Mouse (Mus musculus) cerebellum, postnatal 14 days (tissue): ENCODE data around the gene Celf2.

Experiments
- DNase-seq, 2 experiments: peaks; one replicate each; pipeline ENCODE4 v3.0.0; 2021; ENCODE audit warnings: mixed read lengths in 2 of 2

Celf2 gene

GRCm38 (mm10) chr2:6538031-6538430, 971.3 kb downstream of the Celf2 start:
- DNase-seq = no peak

- no peak for DNase-seq
Observed at GRCm38 (mm10) chr2:6537326-6537725, 972.0 kb downstream of the Celf2 start.

GRCm38 (mm10) chr2:6536372-6536771, 973.0 kb downstream of the Celf2 start:
- no peak for DNase-seq

- no peak for DNase-seq
Observed at GRCm38 (mm10) chr2:6532341-6532740, 977.0 kb downstream of the Celf2 start.

GRCm38 (mm10) chr2:6528076-6528475, 981.3 kb downstream of the Celf2 start:
- DNase-seq = no peak

GRCm38 (mm10) chr2:6526825-6527224, 982.5 kb downstream of the Celf2 start:
- DNase-seq = no peak

- no peak for DNase-seq
Observed at GRCm38 (mm10) chr2:6526311-6526710, 983.1 kb downstream of the Celf2 start.

GRCm38 (mm10) chr2:6523924-6524300, 985.5 kb downstream of the Celf2 start:
- no peak for DNase-seq

GRCm38 (mm10) chr2:6523261-6523923, 986.0 kb downstream of the Celf2 start:
- no peak for DNase-seq

GRCm38 (mm10) chr2:6522411-6522810, 987.0 kb downstream of the Celf2 start:
- no peak for DNase-seq

GRCm38 (mm10) chr2:6513176-6513575, 996.2 kb downstream of the Celf2 start:
- no peak for DNase-seq

- DNase-seq = no peak
Observed at GRCm38 (mm10) chr2:6507071-6507470, 1002.3 kb downstream of the Celf2 start.

- no peak for DNase-seq
Observed at GRCm38 (mm10) chr2:6505979-6506811, 1003.2 kb downstream of the Celf2 start.

GRCm38 (mm10) chr2:6505531-6505930, 1003.8 kb downstream of the Celf2 start:
- DNase-seq = no peak

- no peak for DNase-seq
Observed at GRCm38 (mm10) chr2:6498101-6498500, 1011.3 kb downstream of the Celf2 start.

GRCm38 (mm10) chr2:6497636-6498035, 1011.7 kb downstream of the Celf2 start:
- no peak for DNase-seq

GRCm38 (mm10) chr2:6493886-6494285, 1015.5 kb downstream of the Celf2 start:
- DNase-seq = no peak

GRCm38 (mm10) chr2:6490870-6491269, 1018.5 kb downstream of the Celf2 start:
- DNase-seq = no peak

GRCm38 (mm10) chr2:6490076-6490475, 1019.3 kb downstream of the Celf2 start:
- DNase-seq = no peak
